Mouse (Mus musculus) liver, embryonic 12.5 days (tissue): ENCODE data around the gene Rnf157. TPM values are rescaled to one million over a fixed set of nuclear protein-coding genes. Genes with fewer than 3 reads are reported as not detected.

Experiments used
- ATAC-seq: fragments of 200-750 bp; cut with Nextera tagmentation; 2 replicates; pipeline ENCODE4 v1.8.0; 2017; ENCODE audit warnings: moderate number of reproducible peaks, mild to moderate bottlenecking, moderate library complexity
- H3K27ac ChIP-seq: fragments of 300-500 bp; sonication (generic); 2 replicates; pipeline ENCODE4 v1.5.1; 2016; ENCODE audit warnings: mild to moderate bottlenecking
- H3K27me3 ChIP-seq: fragments of 300-500 bp; sonication (generic); replicated peaks from 2 replicates; pipeline ENCODE4 v1.6.1; 2016; ENCODE audit warnings: mild to moderate bottlenecking, moderate library complexity
- H3K36me3 ChIP-seq: fragments of 300-500 bp; sonication (generic); 2 replicates; pipeline ENCODE4 v1.6.1; 2016; ENCODE audit warnings: mild to moderate bottlenecking, moderate library complexity
- H3K4me1 ChIP-seq: fragments of 300-500 bp; sonication (generic); 2 replicates; pipeline ENCODE4 v1.6.1; 2016
- H3K4me2 ChIP-seq: fragments of 300-500 bp; sonication (generic); 2 replicates; pipeline ENCODE4 v1.6.1; 2016; ENCODE audit warnings: mild to moderate bottlenecking, moderate library complexity
- H3K4me3 ChIP-seq: fragments of 300-500 bp; sonication (generic); 2 replicates; pipeline ENCODE4 v1.5.1; 2016; ENCODE audit warnings: mild to moderate bottlenecking, moderate library complexity
- H3K9ac ChIP-seq: fragments of 300-500 bp; sonication (generic); 2 replicates; pipeline ENCODE4 v1.6.1; 2016; ENCODE audit warnings: mild to moderate bottlenecking, moderate library complexity
- H3K9me3 ChIP-seq: fragments of 300-500 bp; sonication (generic); replicated peaks from 2 replicates; pipeline ENCODE4 v1.6.1; 2016; ENCODE audit warnings: mild to moderate bottlenecking, moderate library complexity
- WGBS: fragments of 180-500 bp; shearing (Covaris S2); methylation state at CpG from one replicate; pipeline ENCODE4 v1.1.7; 2016; ENCODE audit not compliant: insufficient replicate concordance; 5-methylcytosine and 5-hydroxymethylcytosine counted together
- polyA plus RNA-seq: library from polyadenylated mRNA; unstranded; fragments of >200 nt; fragmentation: Nextera tagmentation; extraction: Ambion mirVana; gene quantifications from 2 replicates; pipeline ENCODE4 v1.2.1, GENCODE M21; 2016

Gene Rnf157
- polyA plus RNA-seq, 1 experiment from 2014 or later: 2.9 TPM

DNA sequence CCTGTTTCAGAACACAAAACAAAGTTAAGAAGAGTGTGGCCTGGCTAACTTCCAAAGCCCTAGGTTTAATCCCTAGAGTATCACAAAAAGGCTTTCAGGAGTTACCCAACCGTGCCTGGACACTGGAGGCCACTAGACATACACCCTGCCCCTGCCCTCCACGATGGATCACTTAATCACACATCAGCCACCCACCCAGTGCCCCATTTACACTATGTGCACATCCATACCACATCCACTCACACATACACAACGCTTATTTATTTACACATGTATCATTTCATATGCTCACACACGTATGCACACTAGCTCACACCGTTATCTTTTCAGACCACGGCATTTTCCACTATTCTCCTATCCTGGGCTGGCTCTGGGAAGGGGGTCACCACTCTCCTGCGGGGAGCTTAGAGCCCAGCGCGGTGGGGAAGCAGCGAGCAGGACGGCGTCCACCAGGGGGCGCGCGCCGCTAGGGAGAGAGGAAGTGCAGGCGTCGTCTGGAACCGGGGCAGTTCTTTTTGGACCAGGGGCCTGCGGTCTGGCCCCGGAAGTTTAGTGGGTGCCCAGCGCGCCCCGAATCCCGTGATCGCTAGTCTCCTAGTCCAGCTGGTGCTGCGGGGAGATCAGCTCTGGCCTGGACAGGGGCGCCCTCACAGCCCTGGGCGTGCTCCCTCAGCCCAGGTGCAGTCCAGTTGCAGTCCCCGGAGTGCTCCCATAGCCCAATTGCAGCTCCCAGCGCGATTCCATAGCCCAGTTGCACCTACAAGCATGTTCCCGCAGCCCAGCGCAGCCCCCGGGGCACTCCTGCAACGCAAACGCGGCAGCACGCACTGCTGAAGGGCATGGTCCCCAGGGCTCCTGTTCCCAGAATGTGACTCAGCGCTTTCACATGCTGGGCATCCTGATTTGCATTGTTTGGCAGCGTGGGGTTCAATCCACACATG is 93.8 kb downstream of the Rnf157 start:
- ATAC-seq: peak; percentile 78
- Histone ChIP-seq H3K27me3 (peaks cover 31% of the 10 kb centered on the region), H3K4me3 (peak overlapping the region; percentile 55), H3K4me2 (peak overlapping the region; percentile 91), H3K27ac (no peak overlapping the region; the same call in 1 of the 2 replicates), H3K4me1 (peaks cover 7% of the 10 kb centered on the region), H3K9ac (peak overlapping the region; percentile 72), H3K36me3 (no peaks in the 10 kb centered on the region), H3K9me3 (no peaks in the 10 kb centered on the region)
- WGBS: 5% methylated on average over 41 of the region's 41 CpGs

GRCm38 (mm10) chr11:116312359-116312758 is 100.5 kb downstream of the Rnf157 start:
- Histone ChIP-seq H3K36me3 (no peaks in the 10 kb centered on the region), H3K4me1 (peaks cover 27% of the 10 kb centered on the region), H3K9ac (no peak overlapping the region), H3K4me3 (no peak overlapping the region), H3K4me2 (no peak overlapping the region), H3K9me3 (no peaks in the 10 kb centered on the region), H3K27me3 (peaks cover 9% of the 10 kb centered on the region), H3K27ac (no peak overlapping the region)
- 61% methylated on average over 8 of the region's 8 CpGs for WGBS
- no peak for ATAC-seq

- 70% methylated on average over 8 of the region's 8 CpGs for WGBS
- no peak for ATAC-seq
- H3K27me3 ChIP-seq: no peaks in the 10 kb centered on the region; the same call in 1 of the 2 replicates
- H3K27ac ChIP-seq: no peak overlapping the region
- H3K4me2 ChIP-seq: no peak overlapping the region
- no peak overlapping the region for H3K9ac ChIP-seq
- no peaks in the 10 kb centered on the region for H3K36me3 ChIP-seq
- H3K9me3 ChIP-seq: no peaks in the 10 kb centered on the region
- H3K4me3 ChIP-seq: no peak overlapping the region
- peaks cover 34% of the 10 kb centered on the region for H3K4me1 ChIP-seq
Observed at GRCm38 (mm10) chr11:116311169-116311568, 101.7 kb downstream of the Rnf157 start.

DNA sequence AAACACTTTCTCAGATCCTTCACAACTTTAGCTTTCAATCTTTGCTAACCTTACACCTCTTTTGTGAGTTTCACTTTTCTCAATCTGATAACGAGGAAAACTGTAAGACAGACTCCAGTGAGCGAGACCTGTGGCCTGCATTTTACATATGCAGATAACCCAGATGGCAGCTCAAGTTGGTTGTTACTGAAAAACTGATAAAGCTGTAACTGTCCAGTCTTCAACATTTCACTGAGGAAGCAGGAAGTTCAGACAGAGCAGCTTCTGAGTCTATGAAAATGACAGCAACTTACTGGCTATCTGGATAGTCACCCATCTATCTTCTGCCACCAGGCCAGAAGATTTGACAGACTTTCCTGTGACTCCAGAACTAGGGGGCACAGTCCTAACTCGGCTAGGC is 103.2 kb downstream of the Rnf157 start:
- 18% methylated on average over 3 of the region's 3 CpGs for WGBS
- Histone ChIP-seq H3K27ac (peak overlapping the region; percentile 83), H3K4me1 (peaks cover 41% of the 10 kb centered on the region), H3K36me3 (peaks cover 7% of the 10 kb centered on the region), H3K4me3 (no peak overlapping the region), H3K4me2 (0 out of 2 replicates have a peak overlapping the region, but pooled peaks have one; percentile 1), H3K27me3 (no peaks in the 10 kb centered on the region), H3K9me3 (no peaks in the 10 kb centered on the region), H3K9ac (peak overlapping the region; percentile 42; the same call in 1 of the 2 replicates)
- 0 out of 2 replicates have a peak, but pooled peaks have one; percentile 17 for ATAC-seq

DNA sequence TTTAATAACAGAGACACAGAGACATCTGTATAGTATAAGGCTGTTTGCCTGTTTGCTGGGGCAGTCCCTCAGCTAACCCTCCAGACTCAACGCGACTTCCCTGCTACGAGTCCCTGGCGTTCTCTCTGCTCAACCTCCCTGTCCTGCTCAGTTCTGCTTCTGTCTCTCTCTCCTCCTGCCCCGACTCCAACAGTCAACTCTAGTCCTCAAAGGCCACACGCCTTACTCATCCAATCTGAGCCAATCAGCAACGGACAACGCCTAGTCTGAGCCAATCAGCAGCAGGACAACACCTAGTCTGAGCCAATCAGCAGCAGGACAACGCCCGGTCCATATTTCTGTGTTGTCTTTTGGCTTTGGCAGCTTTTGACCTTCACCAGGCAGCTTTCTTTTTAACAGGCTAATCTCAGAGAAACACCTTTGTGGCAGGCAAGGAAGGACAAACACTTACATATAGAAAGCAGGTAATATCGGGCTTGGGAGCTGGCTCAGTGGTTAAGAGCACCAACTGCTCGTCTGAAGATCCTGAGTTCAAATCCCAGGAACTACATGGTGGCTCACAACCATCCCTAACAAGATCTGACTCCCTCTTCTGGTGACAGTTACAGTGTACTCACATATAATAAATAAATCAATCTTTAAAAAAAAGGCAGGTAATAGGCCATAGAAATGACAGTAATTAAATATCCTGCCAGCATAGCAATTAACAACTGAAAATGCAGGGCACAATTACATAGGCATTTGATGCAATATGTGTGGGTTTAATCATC is 104.9 kb downstream of the Rnf157 start:
- peak; percentile 79 for ATAC-seq
- WGBS: 60% methylated on average over 12 of the region's 12 CpGs
- peaks cover 41% of the 10 kb centered on the region for H3K4me1 ChIP-seq
- peak overlapping the region; percentile 84 for H3K27ac ChIP-seq
- peak overlapping the region; percentile 83 for H3K4me2 ChIP-seq
- no peak overlapping the region for H3K9ac ChIP-seq
- no peaks in the 10 kb centered on the region for H3K9me3 ChIP-seq
- no peaks in the 10 kb centered on the region for H3K27me3 ChIP-seq
- H3K36me3 ChIP-seq: peaks cover 22% of the 10 kb centered on the region
- no peak overlapping the region for H3K4me3 ChIP-seq

DNA sequence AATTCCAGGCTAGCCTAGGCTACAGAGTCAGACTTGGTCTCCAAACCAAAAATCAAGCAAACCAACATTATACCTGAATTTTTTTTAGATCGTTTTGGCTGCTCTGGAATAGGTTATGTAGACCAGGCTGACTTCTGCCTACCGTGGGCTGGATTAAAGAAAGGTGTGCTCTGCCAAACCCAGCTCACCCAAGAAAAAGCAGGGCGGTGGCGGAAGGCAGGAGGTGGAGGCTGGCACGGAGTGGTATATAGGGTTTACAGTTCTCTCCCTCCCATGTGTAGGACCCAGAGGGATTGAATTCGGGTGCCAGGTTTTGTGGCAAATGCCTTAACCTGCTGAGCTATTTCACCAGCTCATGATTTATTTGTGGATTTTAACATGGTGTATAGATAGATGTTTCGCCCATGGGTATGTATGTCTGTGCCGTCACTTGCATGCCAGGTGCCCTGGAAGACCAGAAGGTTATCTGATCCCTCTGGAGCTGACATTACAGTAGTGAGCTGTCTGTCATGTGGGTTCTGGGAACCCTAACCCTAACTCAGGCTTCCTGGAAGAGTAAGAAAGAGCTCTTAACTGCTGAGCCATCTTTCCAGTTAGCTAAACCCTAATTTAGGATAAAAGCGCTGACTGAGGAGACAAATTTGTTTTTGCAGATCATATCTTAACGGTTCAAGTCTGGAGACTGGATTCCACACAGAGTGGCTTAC is 105.7 kb downstream of the Rnf157 start, which contains the start of gene Exoc7:
TSS of gene Exoc7 (minus strand) at position 215 of the 707 bp plus-strand sequence.
- 65% methylated on average over 10 of the region's 10 CpGs for WGBS
- no peaks in the 10 kb centered on the region for H3K9me3 ChIP-seq
- H3K36me3 ChIP-seq: peaks cover 29% of the 10 kb centered on the region
- peaks cover 41% of the 10 kb centered on the region for H3K4me1 ChIP-seq
- peak; percentile 42 for ATAC-seq
- H3K27ac ChIP-seq: peak within 1 kb of the TSS; percentile 84
- H3K27me3 ChIP-seq: no peaks in the 10 kb centered on the region
- H3K9ac ChIP-seq: peak within 1 kb of the TSS; percentile 79
- H3K4me3 ChIP-seq: peak within 1 kb of the TSS; percentile 79
- peak within 1 kb of the TSS; percentile 83 for H3K4me2 ChIP-seq

DNA sequence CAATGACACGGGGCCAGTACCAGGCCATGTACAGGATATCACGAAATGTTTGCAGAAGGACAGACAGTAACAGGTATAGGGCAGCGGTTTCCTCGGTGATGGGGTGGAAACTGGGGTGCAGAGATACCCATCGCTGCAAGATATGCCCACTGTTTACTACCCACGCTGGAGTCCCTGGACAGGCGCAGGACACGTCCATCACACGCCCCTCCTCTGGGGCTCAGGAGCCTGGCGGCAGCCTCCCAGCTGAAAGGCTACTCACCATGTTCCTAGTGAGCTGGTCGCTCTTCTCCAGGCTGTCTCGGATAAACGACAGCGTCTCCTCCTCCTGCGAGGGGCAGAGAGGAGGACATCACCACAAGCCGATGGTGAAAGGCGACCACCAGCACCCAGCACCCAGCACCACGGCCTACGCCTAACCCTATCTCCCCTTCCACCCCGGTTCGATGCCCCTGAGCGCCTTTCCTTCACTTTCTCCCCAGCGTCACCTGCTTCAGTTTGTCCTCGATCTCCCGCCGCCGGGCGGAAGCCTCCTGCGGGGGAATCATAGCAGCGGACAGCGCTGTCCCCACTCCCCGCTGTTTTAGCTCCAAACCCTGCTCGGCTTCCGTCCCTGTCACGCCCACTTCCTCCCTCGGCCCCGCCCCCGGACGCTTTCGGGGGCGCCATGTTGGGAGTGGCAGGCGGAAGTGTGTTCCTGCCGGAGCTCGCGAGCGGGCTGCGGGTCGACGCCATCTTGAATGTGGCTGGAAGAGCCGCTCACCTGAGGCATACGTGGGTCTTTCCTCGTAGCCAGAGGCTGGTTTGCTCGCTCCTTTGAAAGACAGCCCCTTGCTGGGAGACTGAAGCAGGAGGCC is 106.5 kb downstream of the Rnf157 start:
- Histone ChIP-seq H3K27me3 (no peaks in the 10 kb centered on the region), H3K4me2 (peak overlapping the region; percentile 83), H3K9me3 (no peaks in the 10 kb centered on the region), H3K4me3 (peak overlapping the region; percentile 79), H3K36me3 (peaks cover 37% of the 10 kb centered on the region), H3K9ac (peak overlapping the region; percentile 79), H3K4me1 (peaks cover 41% of the 10 kb centered on the region), H3K27ac (peak overlapping the region; percentile 84)
- ATAC-seq: peak; percentile 80
- 2% methylated on average over 53 of the region's 53 CpGs for WGBS

DNA sequence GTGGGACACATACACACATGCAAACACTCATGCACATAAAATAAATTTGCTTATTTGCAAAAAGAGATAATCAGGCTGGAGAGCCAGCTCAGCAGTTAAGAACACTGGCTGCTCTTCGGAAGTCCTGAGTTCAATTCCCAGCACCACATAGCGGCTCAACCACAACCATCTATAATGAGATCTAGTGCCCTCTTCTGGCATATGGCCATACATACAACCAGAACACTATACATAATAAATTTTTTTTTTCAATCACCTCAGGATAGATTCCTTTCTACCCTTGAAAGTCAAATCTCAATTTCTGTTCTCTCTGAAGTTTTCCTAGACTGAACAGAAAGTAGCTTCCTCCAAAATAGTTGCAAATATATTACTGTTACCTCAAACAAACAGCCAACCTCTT is 107.4 kb downstream of the Rnf157 start:
- Histone ChIP-seq H3K36me3 (peaks cover 46% of the 10 kb centered on the region), H3K9ac (peak overlapping the region; percentile 79)

DNA sequence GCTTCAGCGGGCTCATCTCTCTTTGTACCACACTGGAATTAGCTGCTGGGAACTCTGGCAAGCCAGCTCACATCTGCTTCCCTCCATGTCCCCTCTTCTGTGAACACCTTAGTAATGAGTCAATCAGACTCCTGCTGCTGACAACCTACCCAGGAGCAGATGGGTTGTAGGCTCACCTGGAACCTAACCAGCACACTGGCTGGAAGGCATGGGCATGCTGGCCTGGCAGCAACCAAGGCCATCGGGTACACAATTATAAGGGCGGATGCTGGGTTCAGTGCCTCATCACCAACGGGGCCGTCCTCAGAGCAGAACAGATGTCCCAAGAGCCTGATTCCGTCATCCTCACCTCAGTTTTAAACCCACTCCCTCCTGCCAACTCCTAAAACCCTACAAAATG is 114.2 kb downstream of the Rnf157 start:
- H3K36me3 ChIP-seq: peaks cover 84% of the 10 kb centered on the region
- WGBS: 82% methylated on average over 6 of the region's 6 CpGs

More for the DNA sequence above, 107.4 kb downstream of the Rnf157 start:
- Histone ChIP-seq H3K4me2 (peak overlapping the region; percentile 83), H3K4me3 (peak overlapping the region; percentile 79), H3K27me3 (no peaks in the 10 kb centered on the region), H3K9me3 (no peaks in the 10 kb centered on the region), H3K4me1 (peaks cover 41% of the 10 kb centered on the region), H3K27ac (no peak overlapping the region)
- 79% methylated on average over 2 of the region's 2 CpGs for WGBS
- ATAC-seq: no peak

DNA sequence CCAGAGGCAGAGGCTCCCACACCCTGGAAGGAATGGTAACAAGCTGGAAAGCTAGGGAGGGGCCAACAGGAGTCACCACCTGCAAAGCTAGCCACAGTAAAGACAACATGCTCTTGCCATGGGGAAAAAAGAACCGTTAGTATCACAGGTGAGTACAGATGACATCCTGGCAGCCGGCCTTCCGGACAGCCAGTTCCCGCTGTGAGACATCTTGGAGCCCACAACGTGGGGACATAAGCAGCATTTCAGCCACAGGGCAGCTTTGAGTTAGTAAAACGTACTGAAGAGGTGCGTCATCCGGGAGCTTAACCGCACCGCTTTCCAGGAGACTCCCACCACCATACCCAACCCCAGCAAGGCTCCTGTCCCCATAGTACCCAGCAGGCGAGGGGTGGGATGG is 114.6 kb downstream of the Rnf157 start:
- Histone ChIP-seq H3K27me3 (no peaks in the 10 kb centered on the region), H3K9ac (no peak overlapping the region), H3K36me3 (peaks cover 81% of the 10 kb centered on the region), H3K4me1 (peaks cover 11% of the 10 kb centered on the region), H3K4me2 (no peak overlapping the region), H3K27ac (no peak overlapping the region), H3K4me3 (no peak overlapping the region), H3K9me3 (no peaks in the 10 kb centered on the region)
- 84% methylated on average over 11 of the region's 11 CpGs for WGBS
- ATAC-seq: no peak

More for the DNA sequence above, 114.2 kb downstream of the Rnf157 start:
- Histone ChIP-seq H3K9me3 (no peaks in the 10 kb centered on the region), H3K9ac (no peak overlapping the region), H3K4me2 (no peak overlapping the region), H3K27ac (no peak overlapping the region), H3K4me3 (no peak overlapping the region), H3K4me1 (peaks cover 7% of the 10 kb centered on the region), H3K27me3 (no peaks in the 10 kb centered on the region)
- ATAC-seq: no peak

DNA sequence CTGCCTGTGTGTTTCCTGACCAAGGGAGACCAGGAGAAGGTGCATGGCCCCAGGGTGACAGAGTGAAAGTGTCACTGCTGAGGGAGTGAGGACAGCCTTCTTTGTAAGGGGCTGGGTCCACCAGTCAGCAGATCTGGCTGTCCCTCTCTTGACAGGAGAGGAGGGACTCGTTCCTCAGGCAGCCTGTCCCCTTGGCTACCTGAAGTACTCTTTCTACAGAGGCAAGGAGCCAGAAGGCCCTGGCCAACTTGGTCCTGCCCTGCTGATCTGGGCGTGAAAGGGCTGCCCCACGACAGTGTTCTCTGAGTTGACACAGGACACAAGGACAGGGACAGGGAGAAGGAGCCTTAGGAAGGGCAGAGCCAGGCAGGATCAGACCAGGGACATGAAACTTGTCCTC is 115.8 kb downstream of the Rnf157 start:
- 65% methylated on average over 3 of the region's 3 CpGs for WGBS
- H3K4me1 ChIP-seq: peaks cover 19% of the 10 kb centered on the region
- no peak overlapping the region for H3K9ac ChIP-seq
- no peak for ATAC-seq
- H3K27me3 ChIP-seq: no peaks in the 10 kb centered on the region
- no peak overlapping the region for H3K27ac ChIP-seq
- no peak overlapping the region for H3K4me3 ChIP-seq
- peaks cover 80% of the 10 kb centered on the region for H3K36me3 ChIP-seq
- no peak overlapping the region for H3K4me2 ChIP-seq
- no peaks in the 10 kb centered on the region for H3K9me3 ChIP-seq
